Mouse (Mus musculus) CH12.LX (cell line): ENCODE results near the gene Zfp110.

Experiments used
- CTCF ChIP-seq, 2 experiments: IDR thresholded peaks in 1 of 2; conservative IDR thresholded peaks in 1 of 2; 2 replicates each; pipeline ENCODE4 v1.5.1; 2011 to 2012; ENCODE audit warnings: low read depth in 2 of 2, low read length in 2 of 2, improper control_type of control experiment in 1 of 2, inconsistent platforms in 1 of 2, mild to moderate bottlenecking in 1 of 2, moderate library complexity in 1 of 2
- EP300 ChIP-seq: IDR thresholded peaks from 2 replicates; pipeline ENCODE4 v1.6.1; 2011; ENCODE audit warnings: low read length, improper control_type of control experiment
- JUND ChIP-seq: conservative IDR thresholded peaks from 2 replicates; pipeline ENCODE4 v1.6.1; 2011; ENCODE audit warnings: low read depth, low read length, improper control_type of control experiment
- MAX ChIP-seq: IDR thresholded peaks from 2 replicates; pipeline ENCODE4 v1.6.1; 2011; ENCODE audit warnings: low read length, improper control_type of control experiment
- MEF2A ChIP-seq: IDR thresholded peaks from 2 replicates; pipeline ENCODE4 v1.6.1; 2014; ENCODE audit warnings: low read depth, mild to moderate bottlenecking, inconsistent platforms, low read length, improper control_type of control experiment, borderline replicate concordance
- MXI1 ChIP-seq: IDR thresholded peaks from 2 replicates; pipeline ENCODE4 v1.6.1; 2011; ENCODE audit warnings: mild to moderate bottlenecking, low read depth, low read length, improper control_type of control experiment
- NRF1 ChIP-seq: IDR thresholded peaks from 2 replicates; pipeline ENCODE4 v1.6.1; 2014; ENCODE audit warnings: low read depth, mild to moderate bottlenecking, inconsistent platforms, low read length, improper control_type of control experiment, moderate library complexity
- POLR2A ChIP-seq: IDR thresholded peaks from 2 replicates; pipeline ENCODE4 v1.6.1; 2011; ENCODE audit warnings: low read depth, mild to moderate bottlenecking, improper control_type of control experiment, low read length
- POLR2AphosphoS2 ChIP-seq: IDR thresholded peaks from 2 replicates; pipeline ENCODE4 v1.6.1; 2011; ENCODE audit warnings: low read depth, low read length, improper control_type of control experiment
- SIN3A ChIP-seq: IDR thresholded peaks from 2 replicates; pipeline ENCODE4 v1.6.1; 2012; ENCODE audit warnings: low read length, improper control_type of control experiment, inconsistent platforms
- ZC3H11A ChIP-seq: IDR thresholded peaks from 2 replicates; pipeline ENCODE4 v1.6.1; 2012; ENCODE audit warnings: low read depth, mild to moderate bottlenecking, inconsistent platforms, low read length, improper control_type of control experiment
- ZKSCAN1 ChIP-seq: IDR thresholded peaks from 2 replicates; pipeline ENCODE4 v1.6.1; 2012; ENCODE audit warnings: low read depth, inconsistent platforms, low read length, improper control_type of control experiment, borderline replicate concordance

GRCm38 (mm10) chr7:12818521-12819295, 15.9 kb upstream of the Zfp110 start, which contains the start of gene Zfp329:
- TF ChIP-seq SIN3A (peak; percentile 68; the same call in 1 of the 2 replicates), JUND (no peak), POLR2A (peak; percentile 91), ZKSCAN1 (no peak), EP300 (no peak), CTCF (conservative IDR thresholded peaks at IDR 0.05 in 1 of 2, IDR thresholded peaks at IDR 0.05 in 1 of 2; ENCODE audit: low read depth in 2 of 2, low read length in 2 of 2) (no peak), ZC3H11A (no peak), MAX (no peak), MEF2A (no peak), MXI1 (no peak), NRF1 (peak; percentile 97), POLR2AphosphoS2 (peak; percentile 68; the same call in 1 of the 2 replicates)
